Mouse (Mus musculus) liver, postnatal 0 days (tissue): ENCODE data around the gene Ccndbp1.

Experiments
- CTCF ChIP-seq: sonication (generic); IDR thresholded peaks from 2 replicates; pipeline ENCODE4 v1.5.1; 2016; ENCODE audit warnings: antibody characterized with exemption, low read depth
- EP300 ChIP-seq: IDR thresholded peaks from 2 replicates; pipeline ENCODE4 v1.6.1; 2016; ENCODE audit warnings: antibody characterized with exemption, low read depth, mild to moderate bottlenecking

DNA sequence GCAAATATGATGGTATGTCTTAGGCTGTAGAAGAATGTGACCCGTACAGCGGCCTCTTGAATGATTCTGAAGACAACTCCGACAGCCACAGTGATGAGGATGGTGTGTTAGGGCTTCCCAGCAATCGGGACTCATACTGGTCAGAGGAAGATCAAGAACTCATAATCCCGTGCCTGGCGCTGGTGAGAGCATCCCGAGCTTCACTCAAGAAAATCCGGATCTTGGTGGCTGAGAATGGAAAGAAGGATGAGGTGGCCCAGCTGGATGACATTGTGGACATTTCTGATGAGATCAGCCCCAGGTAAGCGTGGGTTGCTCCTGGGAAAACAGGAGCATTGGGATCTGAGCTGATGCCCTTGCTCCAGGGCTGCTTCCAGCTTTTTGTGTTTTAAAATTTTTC lies 4.5 kb downstream of the Ccndbp1 start:
- TF ChIP-seq CTCF = no peak
- no peak for TF ChIP-seq EP300
